Mouse (Mus musculus): Measurements from ENCODE around the gene Rnf150. TPM values are rescaled to one million over a fixed set of nuclear protein-coding genes. Genes with fewer than 3 reads are reported as not detected.
A peak's percentile ranks its signal among the peaks of the same experiment; 100 is the strongest.

The Rnf150 gene
- total RNA-seq (2021) = 10 to 100 TPM; 15.5 to 17.9 TPM
- long read RNA-seq, experiment 1, partial matches to known transcripts = 0 of 2 reads
- long read RNA-seq, experiment 1, other reads (novel, unspliced or antisense) = 2 of 2 reads
- long read RNA-seq, experiment 2, partial matches to known transcripts = 0 of 6 reads
- long read RNA-seq, experiment 2, other reads (novel, unspliced or antisense) = 6 of 6 reads

DNA sequence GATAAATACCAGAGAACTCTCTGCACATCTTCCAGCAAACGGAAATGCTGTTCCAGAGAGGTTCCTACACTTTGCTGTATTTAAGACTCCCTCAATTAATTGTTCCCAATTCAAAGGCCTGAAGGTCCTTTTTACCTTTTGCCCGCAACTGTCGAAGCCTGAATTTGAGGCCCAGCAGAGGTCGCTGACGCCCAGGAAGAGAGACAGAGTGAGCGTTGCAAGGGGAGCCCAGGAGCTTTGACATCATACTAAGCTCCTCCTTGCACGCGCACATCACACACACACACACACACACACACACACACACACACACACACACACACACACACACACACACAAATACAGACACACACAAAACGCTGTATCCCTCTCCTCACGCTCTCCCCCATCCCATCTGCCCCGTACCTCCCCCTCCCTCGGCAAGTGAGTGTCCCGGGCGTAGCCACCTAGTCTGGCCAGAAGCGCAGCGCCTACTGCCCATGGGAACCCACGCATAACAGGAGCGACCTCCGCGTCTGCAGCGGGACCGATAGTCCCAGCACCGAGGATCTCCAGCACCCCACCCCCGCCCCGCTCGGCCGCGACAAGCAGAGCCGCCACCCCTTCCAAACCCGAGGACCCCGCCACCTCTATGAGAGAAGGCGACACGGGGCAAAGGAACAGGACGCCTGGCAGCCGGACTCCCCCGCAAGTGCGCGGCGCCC is at the start of gene Rnf150:
Gene Rnf150, plus strand, starts transcription at position 316 of the 704 bp plus-strand sequence.
- peak; percentile 80 for DNase-seq

GRCm38 (mm10) chr8:82826135-82827046 is 36.8 kb upstream of the Rnf150 start:
- no peak for DNase-seq

GRCm38 (mm10) chr8:82840415-82840814 is 22.7 kb upstream of the Rnf150 start:
- DNase-seq = no peak

GRCm38 (mm10) chr8:82840963-82841362 is 22.2 kb upstream of the Rnf150 start:
- DNase-seq = no peak

DNA sequence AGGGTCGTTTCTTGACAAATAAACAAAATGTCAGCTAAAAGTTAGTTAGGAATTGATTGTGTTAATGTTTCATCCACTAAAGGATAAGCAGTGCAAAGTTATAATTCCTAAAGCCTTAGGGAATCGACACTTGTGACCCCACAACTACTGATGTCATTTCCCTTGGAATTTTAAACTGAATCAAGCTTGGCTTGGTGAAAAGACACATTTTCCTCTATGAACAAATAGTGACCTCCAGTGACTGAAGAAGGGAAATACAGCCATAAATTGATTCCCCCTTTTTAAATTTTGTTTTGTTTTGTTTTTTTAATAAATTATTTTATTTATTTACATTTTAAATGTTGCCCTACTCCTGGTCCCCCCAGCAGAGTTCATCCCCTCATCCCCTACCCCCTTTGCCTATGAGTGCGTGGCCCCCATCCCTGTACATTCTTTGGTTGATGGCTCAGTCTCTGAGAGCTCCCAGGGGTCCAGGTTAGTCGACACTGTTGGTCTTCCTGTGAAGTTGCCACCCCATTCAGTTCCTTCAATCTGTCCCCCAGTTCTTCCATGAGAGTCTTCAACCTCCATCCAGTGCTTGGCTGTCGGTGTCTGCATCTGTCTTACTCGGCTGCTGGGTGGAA is 21.5 kb upstream of the Rnf150 start:
- no peak for DNase-seq

DNA sequence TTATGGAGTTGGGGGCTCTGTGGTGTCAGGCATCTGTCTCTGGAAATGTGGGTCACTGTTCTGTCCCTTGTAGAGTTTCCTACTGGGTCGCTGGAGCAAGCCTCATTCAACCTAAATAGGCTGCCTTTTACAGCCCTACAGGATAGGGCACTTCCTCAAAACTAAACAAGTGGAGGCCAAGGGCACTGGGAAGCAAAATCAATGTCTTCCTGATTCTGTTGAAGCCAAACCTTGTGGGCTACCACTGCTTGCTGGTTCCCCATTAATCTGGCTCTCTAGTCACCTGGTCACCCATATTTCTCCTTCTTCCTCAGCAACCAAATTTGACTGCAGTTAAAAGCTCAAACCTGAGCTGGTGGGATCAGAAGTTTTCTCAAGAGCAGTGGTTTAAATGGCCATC is 19.5 kb upstream of the Rnf150 start:
- DNase-seq = no peak

- DNase-seq = no peak
Observed at GRCm38 (mm10) chr8:82844413-82844812, 18.7 kb upstream of the Rnf150 start.

DNA sequence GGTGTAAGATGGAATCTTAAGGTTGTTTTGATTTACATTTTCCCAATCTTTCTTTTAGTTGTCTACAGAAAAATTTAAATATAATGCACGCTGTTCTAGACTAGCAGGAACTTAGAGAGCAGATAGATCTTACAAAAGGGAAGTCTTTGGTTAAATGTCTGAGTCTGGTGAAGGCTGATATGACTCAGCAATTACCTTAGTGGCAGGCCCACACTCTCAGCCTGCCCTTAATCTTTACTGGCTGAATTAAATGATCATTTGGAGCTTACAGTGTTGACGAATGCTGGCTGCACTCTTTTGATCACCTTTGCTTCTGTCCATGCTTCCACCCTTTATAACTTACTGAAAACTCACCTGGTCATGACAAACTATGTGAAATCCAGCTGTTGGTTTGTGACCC is 17.1 kb upstream of the Rnf150 start:
- no peak for DNase-seq

DNA sequence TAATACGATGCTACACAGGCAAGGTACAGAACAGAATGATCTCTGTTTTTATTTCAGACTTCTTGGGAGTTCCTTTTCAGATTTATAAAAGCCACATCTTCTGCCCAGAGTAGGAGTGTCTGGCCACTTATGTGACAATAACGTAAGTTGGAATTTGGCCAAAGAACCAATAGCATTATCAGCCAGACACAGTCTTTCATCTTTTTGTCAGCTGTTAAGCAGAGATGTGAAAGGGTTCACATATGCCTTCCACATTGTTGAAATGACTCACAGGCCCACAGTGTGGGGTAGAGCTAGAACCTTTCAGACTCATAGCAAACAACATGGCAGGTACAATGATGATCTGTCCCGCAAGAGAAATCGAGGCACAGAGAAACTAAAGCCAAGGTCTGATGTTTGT is 16.4 kb upstream of the Rnf150 start:
- no peak for DNase-seq

- DNase-seq = no peak
Observed at GRCm38 (mm10) chr8:82858541-82859342, 4.4 kb upstream of the Rnf150 start.

- no peak for DNase-seq
Observed at GRCm38 (mm10) chr8:82859343-82859620, 3.9 kb upstream of the Rnf150 start.

DNA sequence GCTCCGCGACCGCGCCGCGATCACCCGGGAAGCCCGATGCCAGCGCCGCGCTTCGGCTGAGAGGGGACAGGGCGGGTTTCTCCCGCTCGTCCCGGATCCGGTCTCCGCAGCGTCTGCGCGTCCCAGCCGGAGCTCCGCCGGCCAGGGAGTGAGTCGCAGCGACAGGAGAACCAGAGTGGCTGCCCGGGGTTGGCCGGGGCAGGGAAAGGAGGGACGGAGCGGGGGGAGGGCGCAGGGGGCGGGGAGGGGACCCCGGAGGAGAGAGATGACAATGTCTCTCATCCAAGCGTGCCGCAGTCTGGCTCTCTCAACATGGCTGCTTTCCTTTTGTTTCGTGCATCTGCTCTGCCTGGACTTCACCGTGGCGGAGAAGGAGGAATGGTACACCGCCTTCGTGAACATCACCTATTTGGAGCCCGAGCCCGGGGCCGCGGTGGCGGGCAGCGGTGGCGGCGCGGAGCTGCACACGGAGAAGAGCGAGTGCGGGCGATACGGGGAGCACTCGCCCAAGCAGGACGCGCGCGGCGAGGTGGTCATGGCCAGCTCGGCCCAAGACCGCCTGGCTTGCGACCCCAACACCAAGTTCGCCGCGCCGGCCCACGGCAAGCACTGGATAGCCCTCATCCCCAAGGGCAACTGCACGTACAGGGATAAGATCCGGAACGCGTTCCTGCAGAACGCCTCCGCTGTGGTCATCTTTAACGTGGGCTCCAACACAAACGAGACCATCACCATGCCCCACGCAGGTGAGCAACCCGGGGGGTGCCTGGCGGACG is 777 bp downstream of the Rnf150 start:
- DNase-seq = peak; percentile 72

GRCm38 (mm10) chr8:82864521-82864818 is 1.3 kb downstream of the Rnf150 start:
- DNase-seq = no peak

- DNase-seq = no peak
Observed at GRCm38 (mm10) chr8:82865239-82865638, 2.1 kb downstream of the Rnf150 start.

GRCm38 (mm10) chr8:82866251-82866650 is 3.1 kb downstream of the Rnf150 start:
- no peak for DNase-seq

DNA sequence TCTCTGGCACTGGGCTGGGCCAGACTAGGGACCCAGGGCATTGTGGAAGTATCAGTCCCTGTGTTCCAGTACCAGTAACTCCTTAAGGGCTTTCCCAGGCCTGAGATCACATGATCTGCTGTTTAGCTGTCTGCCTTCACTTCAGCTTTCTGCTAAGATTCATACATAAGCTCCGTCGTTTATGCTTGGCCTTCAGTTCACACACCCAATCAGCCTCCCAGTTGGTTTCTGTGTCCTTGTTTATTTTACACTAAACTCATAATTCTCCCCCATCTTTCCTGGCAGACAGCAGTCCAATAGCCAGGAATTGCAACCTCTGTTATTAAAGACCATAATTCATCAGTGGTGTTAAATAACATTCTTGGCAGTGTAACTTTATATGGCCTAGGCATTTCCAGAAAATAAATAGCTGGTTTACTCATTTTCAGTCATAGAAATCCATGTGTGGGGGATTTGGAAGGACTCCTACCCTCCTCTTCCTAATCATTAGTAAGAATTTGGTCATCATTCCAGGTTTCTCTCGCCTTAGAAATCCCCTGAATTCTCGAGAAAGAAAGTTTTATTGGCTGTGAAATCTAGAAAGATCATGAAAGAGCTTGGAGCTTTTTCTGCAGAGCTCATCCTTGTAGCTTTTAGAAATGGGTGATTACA is 7.8 kb downstream of the Rnf150 start:
- DNase-seq = no peak

- no peak for DNase-seq
Observed at GRCm38 (mm10) chr8:82871986-82872385, 8.8 kb downstream of the Rnf150 start.

- no peak for DNase-seq
Observed at GRCm38 (mm10) chr8:82874102-82874501, 10.9 kb downstream of the Rnf150 start.

DNA sequence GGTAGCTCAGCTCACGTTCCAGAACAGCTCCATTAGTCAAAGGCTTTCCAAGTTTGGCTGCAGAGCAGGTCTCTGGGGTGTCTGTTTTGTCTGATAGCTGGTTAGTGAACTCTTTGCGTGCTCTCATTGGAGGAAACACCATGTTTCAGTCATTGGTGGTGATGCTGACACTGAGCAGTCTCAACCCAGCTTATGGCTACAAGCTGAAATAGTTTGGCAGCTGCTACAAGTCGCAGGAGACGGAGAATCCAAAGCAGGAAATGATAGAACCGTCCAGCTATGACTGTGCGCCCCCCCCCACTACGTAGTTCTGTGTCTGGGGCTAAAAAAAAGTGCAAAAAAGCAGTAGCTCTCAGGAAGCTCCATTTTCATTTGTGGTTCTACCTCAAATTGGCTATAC is 12.0 kb downstream of the Rnf150 start:
- DNase-seq = no peak

GRCm38 (mm10) chr8:82884480-82884879 is 21.3 kb downstream of the Rnf150 start:
- no peak for DNase-seq

DNA sequence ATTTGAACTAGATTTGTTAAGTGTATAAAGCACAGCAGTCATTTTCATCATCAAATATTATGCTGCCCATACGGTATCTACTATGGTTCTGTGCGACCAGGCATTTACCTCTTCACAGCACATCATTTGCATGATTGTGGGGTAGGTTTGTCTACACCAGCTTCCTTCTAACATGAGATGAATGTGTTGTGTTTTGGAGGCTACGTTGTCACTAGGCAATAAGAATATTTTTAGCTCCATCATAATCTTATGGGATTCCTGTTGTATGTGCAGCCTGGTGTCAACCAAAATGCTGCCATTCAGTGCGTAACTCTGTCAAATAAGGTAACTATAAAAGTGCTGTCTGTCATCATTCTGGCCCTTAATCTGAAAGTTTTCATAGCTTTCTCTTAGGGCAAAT is 24.1 kb downstream of the Rnf150 start:
- no peak for DNase-seq
